Mouse (Mus musculus) stomach, embryonic 15.5 days (tissue): Measurements from ENCODE around the gene Anln. TPM values are rescaled to one million over a fixed set of nuclear protein-coding genes. Genes with fewer than 3 reads are reported as not detected.
A peak's percentile ranks its signal among the peaks of the same experiment; 100 is the strongest.

Source experiments
- ATAC-seq: fragments of 200-750 bp; cut with Nextera tagmentation; 2 replicates; pipeline ENCODE4 v1.8.0; 2017; ENCODE audit warnings: low read depth, moderate number of reproducible peaks, moderate TSS enrichment; ENCODE audit not compliant: insufficient read depth, low FRiP score
- H3K27ac ChIP-seq: fragments of 300-500 bp; sonication (generic); 2 replicates; pipeline ENCODE4 v1.5.1; 2015; ENCODE audit warnings: mild to moderate bottlenecking, inconsistent platforms
- H3K27me3 ChIP-seq: fragments of 300-500 bp; sonication (generic); replicated peaks from 2 replicates; pipeline ENCODE4 v1.6.1; 2015; ENCODE audit warnings: inconsistent platforms
- H3K36me3 ChIP-seq: fragments of 300-500 bp; sonication (generic); 2 replicates; pipeline ENCODE4 v1.6.1; 2015; ENCODE audit warnings: inconsistent platforms
- H3K4me1 ChIP-seq: fragments of 300-500 bp; sonication (generic); 2 replicates; pipeline ENCODE4 v1.6.1; 2015; ENCODE audit warnings: inconsistent platforms
- H3K4me2 ChIP-seq: fragments of 300-500 bp; sonication (generic); 2 replicates; pipeline ENCODE4 v1.6.1; 2015; ENCODE audit warnings: mild to moderate bottlenecking, inconsistent platforms
- H3K4me3 ChIP-seq: fragments of 300-500 bp; sonication (generic); replicated peaks from 2 replicates; pipeline ENCODE4 v1.5.1; 2015; ENCODE audit warnings: inconsistent platforms
- H3K9ac ChIP-seq: fragments of 300-500 bp; sonication (generic); 2 replicates; pipeline ENCODE4 v1.6.1; 2015; ENCODE audit warnings: inconsistent platforms
- H3K9me3 ChIP-seq: fragments of 300-500 bp; sonication (generic); 2 replicates; pipeline ENCODE4 v1.6.1; 2016; ENCODE audit warnings: inconsistent platforms
- WGBS: fragments of 180-500 bp; shearing (Covaris S2); methylation state at CpG from one replicate; pipeline ENCODE4 v1.1.7; 2015; 5-methylcytosine and 5-hydroxymethylcytosine counted together
- polyA plus RNA-seq: library from polyadenylated mRNA; unstranded; fragments of >200 nt; fragmentation: Nextera tagmentation; extraction: Ambion mirVana; gene quantifications from 2 replicates; pipeline ENCODE4 v1.2.1, GENCODE M21; 2015

Gene Anln
- 47.9 and 49.8 TPM in 2 replicates for polyA plus RNA-seq

GRCm38 (mm10) chr9:22389021-22389476 is at the start of gene Anln:
Gene Anln (minus strand): TSS chr9:22389188.
- peak within 1 kb of the TSS; percentile 69 for H3K4me3 ChIP-seq
- H3K9ac ChIP-seq, result peak within 1 kb of the TSS; percentile 75
- peak within 1 kb of the TSS; percentile 89 for H3K4me2 ChIP-seq
- H3K27me3 ChIP-seq, result no peaks in the 10 kb centered on the region
- H3K4me1 ChIP-seq, result 0 out of 2 replicates have a peak, but pooled peaks cover 10% of the 10 kb centered on the region
- no peaks in the 10 kb centered on the region for H3K36me3 ChIP-seq
- 0% methylated on average over 44 of the region's 44 CpGs for WGBS
- H3K27ac ChIP-seq, result peak within 1 kb of the TSS; percentile 94
- peak; percentile 96 for ATAC-seq
- no peaks in the 10 kb centered on the region for H3K9me3 ChIP-seq

GRCm38 (mm10) chr9:22434101-22434500 is 45.1 kb upstream of the Anln start:
- Histone ChIP-seq H3K4me1 (peaks cover 7% of the 10 kb centered on the region; the same call in 1 of the 2 replicates), H3K4me2 (no peak overlapping the region), H3K36me3 (no peaks in the 10 kb centered on the region), H3K4me3 (no peak overlapping the region), H3K27ac (no peak overlapping the region), H3K27me3 (no peaks in the 10 kb centered on the region), H3K9me3 (no peaks in the 10 kb centered on the region), H3K9ac (no peak overlapping the region)
- WGBS, result 76% methylated on average over 2 of the region's 2 CpGs
- ATAC-seq, result no peak

- Histone ChIP-seq H3K36me3 (no peaks in the 10 kb centered on the region), H3K4me1 (peaks cover 7% of the 10 kb centered on the region; the same call in 1 of the 2 replicates), H3K4me3 (no peak overlapping the region), H3K9me3 (no peaks in the 10 kb centered on the region), H3K27ac (no peak overlapping the region), H3K9ac (no peak overlapping the region), H3K27me3 (no peaks in the 10 kb centered on the region), H3K4me2 (no peak overlapping the region)
- 69% methylated on average over 2 of the region's 2 CpGs for WGBS
- no peak for ATAC-seq
These were observed 44.2 kb upstream of the Anln start for GRCm38 (mm10) chr9:22433221-22433620.

GRCm38 (mm10) chr9:22430315-22430840 is 41.4 kb upstream of the Anln start:
- Histone ChIP-seq H3K4me2 (no peak overlapping the region), H3K9ac (no peak overlapping the region), H3K27ac (no peak overlapping the region), H3K4me1 (peaks cover 7% of the 10 kb centered on the region; the same call in 1 of the 2 replicates), H3K27me3 (no peaks in the 10 kb centered on the region), H3K9me3 (no peaks in the 10 kb centered on the region), H3K36me3 (no peaks in the 10 kb centered on the region), H3K4me3 (no peak overlapping the region)
- ATAC-seq, result no peak; the same call in 1 of the 2 replicates
- 26% methylated on average over 5 of the region's 5 CpGs for WGBS

GRCm38 (mm10) chr9:22429533-22430241 is 40.7 kb upstream of the Anln start:
- Histone ChIP-seq H3K36me3 (no peaks in the 10 kb centered on the region), H3K4me1 (peaks cover 7% of the 10 kb centered on the region; the same call in 1 of the 2 replicates), H3K9ac (no peak overlapping the region), H3K9me3 (no peaks in the 10 kb centered on the region), H3K27ac (no peak overlapping the region), H3K27me3 (no peaks in the 10 kb centered on the region), H3K4me3 (no peak overlapping the region), H3K4me2 (0 out of 2 replicates have a peak overlapping the region, but pooled peaks have one; percentile 11)
- no peak for ATAC-seq
- 51% methylated on average over 15 of the region's 15 CpGs for WGBS

GRCm38 (mm10) chr9:22428666-22429410 is 39.9 kb upstream of the Anln start:
- no peak overlapping the region for H3K4me3 ChIP-seq
- H3K27ac ChIP-seq, result no peak overlapping the region
- H3K4me1 ChIP-seq, result peaks cover 7% of the 10 kb centered on the region; the same call in 1 of the 2 replicates
- H3K36me3 ChIP-seq, result no peaks in the 10 kb centered on the region
- no peaks in the 10 kb centered on the region for H3K9me3 ChIP-seq
- H3K4me2 ChIP-seq, result no peak overlapping the region
- no peaks in the 10 kb centered on the region for H3K27me3 ChIP-seq
- ATAC-seq, result no peak
- 75% methylated on average over 14 of the region's 14 CpGs for WGBS
- no peak overlapping the region for H3K9ac ChIP-seq

- H3K4me2 ChIP-seq, result no peak overlapping the region
- H3K27me3 ChIP-seq, result no peaks in the 10 kb centered on the region
- no peak overlapping the region for H3K9ac ChIP-seq
- no peaks in the 10 kb centered on the region for H3K9me3 ChIP-seq
- peaks cover 7% of the 10 kb centered on the region; the same call in 1 of the 2 replicates for H3K4me1 ChIP-seq
- ATAC-seq, result peak; percentile 50; the same call in 1 of the 2 replicates
- H3K4me3 ChIP-seq, result no peak overlapping the region
- H3K36me3 ChIP-seq, result no peaks in the 10 kb centered on the region
- H3K27ac ChIP-seq, result no peak overlapping the region
- 44% methylated on average over 4 of the region's 4 CpGs for WGBS
These were observed 39.2 kb upstream of the Anln start for GRCm38 (mm10) chr9:22428028-22428665.

- Histone ChIP-seq H3K36me3 (no peaks in the 10 kb centered on the region), H3K4me3 (no peak overlapping the region), H3K9ac (no peak overlapping the region), H3K4me2 (no peak overlapping the region), H3K9me3 (no peaks in the 10 kb centered on the region), H3K4me1 (peaks cover under 1% of the 10 kb centered on the region; the same call in 1 of the 2 replicates), H3K27me3 (no peaks in the 10 kb centered on the region), H3K27ac (no peak overlapping the region)
- WGBS, result 85% methylated on average over 4 of the region's 4 CpGs
- ATAC-seq, result no peak
These were observed 35.7 kb upstream of the Anln start for GRCm38 (mm10) chr9:22424719-22425118.

- no peaks in the 10 kb centered on the region for H3K4me1 ChIP-seq
- no peak overlapping the region for H3K27ac ChIP-seq
- no peaks in the 10 kb centered on the region for H3K9me3 ChIP-seq
- no peak overlapping the region for H3K4me2 ChIP-seq
- no peak overlapping the region for H3K9ac ChIP-seq
- no peak overlapping the region for H3K4me3 ChIP-seq
- 69% methylated on average over 10 of the region's 10 CpGs for WGBS
- ATAC-seq, result no peak
- no peaks in the 10 kb centered on the region for H3K27me3 ChIP-seq
- no peaks in the 10 kb centered on the region for H3K36me3 ChIP-seq
These were observed 35.2 kb upstream of the Anln start for GRCm38 (mm10) chr9:22424196-22424595.

GRCm38 (mm10) chr9:22423507-22423906 is 34.5 kb upstream of the Anln start:
- 67% methylated on average over 1 of the region's 1 CpGs for WGBS

GRCm38 (mm10) chr9:22422559-22422958 is 33.6 kb upstream of the Anln start:
- ATAC-seq, result no peak
- H3K9ac ChIP-seq, result no peak overlapping the region
- WGBS, result 55% methylated on average over 1 of the region's 1 CpGs

More at GRCm38 (mm10) chr9:22423507-22423906, 34.5 kb upstream of the Anln start:
- Histone ChIP-seq H3K9me3 (no peaks in the 10 kb centered on the region), H3K36me3 (no peaks in the 10 kb centered on the region), H3K4me2 (no peak overlapping the region), H3K4me3 (no peak overlapping the region), H3K9ac (no peak overlapping the region), H3K27me3 (no peaks in the 10 kb centered on the region), H3K4me1 (no peaks in the 10 kb centered on the region), H3K27ac (no peak overlapping the region)
- ATAC-seq, result no peak

More at GRCm38 (mm10) chr9:22422559-22422958, 33.6 kb upstream of the Anln start:
- no peak overlapping the region for H3K4me2 ChIP-seq
- no peak overlapping the region for H3K4me3 ChIP-seq
- no peaks in the 10 kb centered on the region for H3K36me3 ChIP-seq
- no peak overlapping the region for H3K27ac ChIP-seq
- no peaks in the 10 kb centered on the region for H3K27me3 ChIP-seq
- H3K9me3 ChIP-seq, result no peaks in the 10 kb centered on the region
- no peaks in the 10 kb centered on the region for H3K4me1 ChIP-seq
